Mouse (Mus musculus): ENCODE measurements at regions not wholly inside any gene's neighbourhood (a gene's known extent, or its start where the extent isn't known, plus 50 kb on each side); places are given as distances from the start of the nearest gene placed in this dataset.
A peak's percentile ranks its signal among the peaks of the same experiment; 100 is the strongest.

- H3K36me3 ChIP-seq: no peaks in the 10 kb centered on the region
- H3K27ac ChIP-seq: no peak overlapping the region
- H3K4me2 ChIP-seq: no peak overlapping the region
- peaks cover 40% of the 10 kb centered on the region for H3K4me1 ChIP-seq
- H3K9me3 ChIP-seq: no peaks in the 10 kb centered on the region
- H3K9ac ChIP-seq: no peak overlapping the region
- H3K4me3 ChIP-seq: no peak overlapping the region
- peaks cover 10% of the 10 kb centered on the region; the same call in 1 of the 2 replicates for H3K27me3 ChIP-seq
- no peak for ATAC-seq (ENCODE audit: insufficient number of reproducible peaks, insufficient read depth, low FRiP score, low TSS enrichment, low read depth)
- WGBS: 64% methylated on average over 3 of the region's 3 CpGs
Observed at GRCm38 (mm10) chr9:60998086-60998785, 203.9 kb downstream of the Uaca start.

DNA sequence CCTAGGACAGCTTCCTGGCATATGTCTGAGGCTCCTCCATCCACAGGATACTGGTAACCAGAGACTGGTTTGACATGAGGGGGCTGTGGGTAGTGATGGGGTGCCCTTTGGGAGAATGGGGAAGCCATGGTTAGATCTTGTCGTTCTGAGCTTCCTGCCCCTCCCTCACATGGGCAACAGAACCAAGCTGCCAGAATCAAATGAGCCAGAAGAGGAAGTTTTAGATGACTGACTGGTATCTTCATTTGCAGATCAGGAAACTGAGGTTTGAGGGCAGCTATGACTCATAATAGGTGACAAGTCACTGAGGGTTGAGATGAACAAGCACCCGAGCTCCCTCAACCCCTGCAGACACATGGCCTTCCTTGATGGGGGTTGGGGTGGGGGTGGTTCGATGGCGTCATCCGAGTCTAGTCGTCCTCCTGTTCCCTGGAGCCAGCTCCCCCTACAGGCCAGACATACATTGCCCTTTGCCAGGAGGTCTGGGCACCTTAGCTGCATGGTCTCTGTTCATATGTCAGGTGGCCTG, 204.7 kb downstream of the Uaca start:
- H3K9me3 ChIP-seq: no peaks in the 10 kb centered on the region
- no peaks in the 10 kb centered on the region for H3K36me3 ChIP-seq
- peaks cover 40% of the 10 kb centered on the region for H3K4me1 ChIP-seq
- H3K4me3 ChIP-seq: no peak overlapping the region
- H3K27ac ChIP-seq: no peak overlapping the region
- ATAC-seq (ENCODE audit: insufficient number of reproducible peaks, insufficient read depth, low FRiP score, low TSS enrichment, low read depth): no peak
- H3K4me2 ChIP-seq: no peak overlapping the region
- no peak overlapping the region for H3K9ac ChIP-seq
- WGBS: 45% methylated on average over 6 of the region's 6 CpGs
- peaks cover 10% of the 10 kb centered on the region; the same call in 1 of the 2 replicates for H3K27me3 ChIP-seq

DNA sequence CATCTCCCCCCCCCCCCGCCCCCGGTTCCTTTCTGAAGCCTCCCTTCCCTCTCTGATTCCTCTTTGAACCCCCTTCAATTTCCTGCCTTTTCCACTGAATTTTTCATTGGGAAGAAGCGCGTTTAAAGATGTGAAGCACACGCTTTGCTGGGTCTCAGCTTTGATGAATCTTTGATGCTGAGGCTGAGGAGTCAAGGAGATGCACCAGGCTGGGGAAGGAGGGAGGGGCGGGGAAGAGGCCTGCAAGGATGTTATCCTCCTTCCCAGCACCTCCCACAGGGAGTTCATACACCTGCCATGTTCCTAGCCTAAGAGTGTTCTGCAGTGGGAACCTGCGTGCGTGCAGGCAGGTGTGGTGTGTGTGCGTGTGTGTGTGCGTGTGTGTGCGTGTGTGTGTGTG, 205.9 kb downstream of the Uaca start:
- Histone ChIP-seq H3K27ac (no peak overlapping the region), H3K4me1 (peaks cover 33% of the 10 kb centered on the region), H3K9ac (no peak overlapping the region), H3K9me3 (no peaks in the 10 kb centered on the region), H3K4me3 (no peak overlapping the region), H3K36me3 (no peaks in the 10 kb centered on the region), H3K27me3 (peaks cover 16% of the 10 kb centered on the region), H3K4me2 (no peak overlapping the region)
- 68% methylated on average over 11 of the region's 11 CpGs for WGBS
- ATAC-seq (ENCODE audit: insufficient number of reproducible peaks, insufficient read depth, low FRiP score, low TSS enrichment, low read depth): no peak

- 48% methylated on average over 5 of the region's 5 CpGs for WGBS
- ATAC-seq (ENCODE audit: insufficient number of reproducible peaks, insufficient read depth, low FRiP score, low TSS enrichment, low read depth): no peak
- peaks cover 20% of the 10 kb centered on the region for H3K27me3 ChIP-seq
- H3K9me3 ChIP-seq: no peaks in the 10 kb centered on the region; the same call in 1 of the 2 replicates
- H3K9ac ChIP-seq: no peak overlapping the region
- no peaks in the 10 kb centered on the region for H3K36me3 ChIP-seq
- peaks cover 34% of the 10 kb centered on the region for H3K4me1 ChIP-seq
- no peak overlapping the region for H3K4me2 ChIP-seq
- H3K4me3 ChIP-seq: no peak overlapping the region
- no peak overlapping the region for H3K27ac ChIP-seq
Observed at GRCm38 (mm10) chr9:61002572-61002971, 208.2 kb downstream of the Uaca start.

- Histone ChIP-seq H3K4me2 (no peak overlapping the region), H3K4me3 (no peak overlapping the region), H3K9ac (no peak overlapping the region), H3K27ac (no peak overlapping the region), H3K36me3 (no peaks in the 10 kb centered on the region), H3K4me1 (peaks cover 19% of the 10 kb centered on the region), H3K27me3 (peaks cover 19% of the 10 kb centered on the region), H3K9me3 (peaks cover 8% of the 10 kb centered on the region)
- ATAC-seq (ENCODE audit: insufficient number of reproducible peaks, insufficient read depth, low FRiP score, low TSS enrichment, low read depth): no peak
- 88% methylated on average over 1 of the region's 1 CpGs for WGBS
Observed at GRCm38 (mm10) chr9:61008446-61008845, 214.1 kb downstream of the Uaca start.

- H3K9me3 ChIP-seq: peaks cover 8% of the 10 kb centered on the region
- H3K4me2 ChIP-seq: no peak overlapping the region
- peaks cover 12% of the 10 kb centered on the region for H3K27me3 ChIP-seq
- no peaks in the 10 kb centered on the region for H3K36me3 ChIP-seq
- no peak overlapping the region for H3K4me3 ChIP-seq
- ATAC-seq (ENCODE audit: insufficient number of reproducible peaks, insufficient read depth, low FRiP score, low TSS enrichment, low read depth): no peak
- H3K27ac ChIP-seq: no peak overlapping the region
- H3K9ac ChIP-seq: no peak overlapping the region
- H3K4me1 ChIP-seq: peaks cover 39% of the 10 kb centered on the region
Observed at GRCm38 (mm10) chr9:61011066-61011465, 216.7 kb downstream of the Uaca start.

- H3K4me1 ChIP-seq: peaks cover 46% of the 10 kb centered on the region
- H3K9ac ChIP-seq: no peak overlapping the region
- no peak overlapping the region for H3K4me3 ChIP-seq
- 0 out of 2 replicates have a peak overlapping the region, but pooled peaks have one; percentile 16 for H3K4me2 ChIP-seq
- peak; percentile 86 for ATAC-seq (ENCODE audit: insufficient number of reproducible peaks, insufficient read depth, low FRiP score, low TSS enrichment, low read depth)
- H3K36me3 ChIP-seq: no peaks in the 10 kb centered on the region
- 47% methylated on average over 19 of the region's 19 CpGs for WGBS
- peaks cover 30% of the 10 kb centered on the region for H3K27me3 ChIP-seq
- H3K27ac ChIP-seq: peak overlapping the region; percentile 52; the same call in 1 of the 2 replicates
- H3K9me3 ChIP-seq: peaks cover 8% of the 10 kb centered on the region; the same call in 1 of the 2 replicates
Observed at GRCm38 (mm10) chr9:61012771-61013540, 218.6 kb downstream of the Uaca start.

GRCm38 (mm10) chr9:61014151-61014550, 219.8 kb downstream of the Uaca start:
- no peak overlapping the region for H3K4me2 ChIP-seq
- H3K27me3 ChIP-seq: peaks cover 42% of the 10 kb centered on the region
- H3K27ac ChIP-seq: peak overlapping the region; percentile 52; the same call in 1 of the 2 replicates
- no peaks in the 10 kb centered on the region for H3K36me3 ChIP-seq
- peaks cover 8% of the 10 kb centered on the region; the same call in 1 of the 2 replicates for H3K9me3 ChIP-seq
- peaks cover 44% of the 10 kb centered on the region for H3K4me1 ChIP-seq
- no peak overlapping the region for H3K4me3 ChIP-seq
- no peak overlapping the region for H3K9ac ChIP-seq
- ATAC-seq (ENCODE audit: insufficient number of reproducible peaks, insufficient read depth, low FRiP score, low TSS enrichment, low read depth): no peak
- 43% methylated on average over 8 of the region's 8 CpGs for WGBS

DNA sequence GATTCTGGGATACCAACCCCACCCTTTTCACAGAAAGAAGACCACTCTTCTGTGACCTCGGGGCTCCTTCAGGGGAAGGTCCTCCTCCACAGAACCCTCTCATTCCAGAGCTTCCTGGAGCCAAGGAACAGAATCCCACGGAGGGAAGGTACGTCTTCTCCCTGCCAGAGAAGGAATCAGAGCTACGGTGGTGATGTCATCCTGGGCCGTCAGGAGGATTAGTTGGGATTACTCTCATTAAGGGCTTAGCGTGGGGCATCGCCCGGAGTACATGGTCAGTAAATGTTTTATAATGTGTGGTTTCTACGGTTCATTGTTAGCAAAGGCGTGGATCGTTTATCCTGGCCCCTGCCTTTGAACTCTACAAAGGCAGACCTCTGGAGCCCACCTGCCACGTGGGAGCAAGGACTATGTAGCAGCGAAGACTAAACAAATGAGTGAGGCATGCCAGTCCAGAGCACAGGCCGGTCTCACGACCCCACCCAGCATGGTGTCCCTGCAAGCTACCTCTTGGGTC, 221.1 kb downstream of the Uaca start:
- H3K4me1 ChIP-seq: peaks cover 44% of the 10 kb centered on the region
- ATAC-seq (ENCODE audit: insufficient number of reproducible peaks, insufficient read depth, low FRiP score, low TSS enrichment, low read depth): no peak
- H3K9me3 ChIP-seq: peaks cover 8% of the 10 kb centered on the region; the same call in 1 of the 2 replicates
- peaks cover 39% of the 10 kb centered on the region for H3K27me3 ChIP-seq
- 45% methylated on average over 15 of the region's 15 CpGs for WGBS
- no peaks in the 10 kb centered on the region for H3K36me3 ChIP-seq
- H3K27ac ChIP-seq: no peak overlapping the region
- H3K4me2 ChIP-seq: no peak overlapping the region
- H3K4me3 ChIP-seq: no peak overlapping the region
- H3K9ac ChIP-seq: no peak overlapping the region

GRCm38 (mm10) chr9:61016673-61017072, 222.3 kb downstream of the Uaca start:
- no peak for ATAC-seq (ENCODE audit: insufficient number of reproducible peaks, insufficient read depth, low FRiP score, low TSS enrichment, low read depth)
- H3K9ac ChIP-seq: no peak overlapping the region
- H3K27me3 ChIP-seq: peaks cover 39% of the 10 kb centered on the region
- H3K4me2 ChIP-seq: no peak overlapping the region
- H3K36me3 ChIP-seq: no peaks in the 10 kb centered on the region
- H3K27ac ChIP-seq: no peak overlapping the region
- peaks cover 44% of the 10 kb centered on the region for H3K4me1 ChIP-seq
- peaks cover 4% of the 10 kb centered on the region; the same call in 1 of the 2 replicates for H3K9me3 ChIP-seq
- WGBS: 23% methylated on average over 10 of the region's 10 CpGs
- no peak overlapping the region for H3K4me3 ChIP-seq

- no peak overlapping the region for H3K27ac ChIP-seq
- peaks cover 20% of the 10 kb centered on the region for H3K4me1 ChIP-seq
- peaks cover 34% of the 10 kb centered on the region for H3K27me3 ChIP-seq
- 62% methylated on average over 4 of the region's 4 CpGs for WGBS
- no peak overlapping the region for H3K4me2 ChIP-seq
- H3K4me3 ChIP-seq: no peak overlapping the region
- no peak overlapping the region for H3K9ac ChIP-seq
- no peaks in the 10 kb centered on the region for H3K9me3 ChIP-seq
- H3K36me3 ChIP-seq: no peaks in the 10 kb centered on the region
- ATAC-seq (ENCODE audit: insufficient number of reproducible peaks, insufficient read depth, low FRiP score, low TSS enrichment, low read depth): no peak
Observed at GRCm38 (mm10) chr9:61019938-61020337, 225.6 kb downstream of the Uaca start.

Measured in embryonic facial prominence, embryonic 13.5 days (tissue).